Mouse (Mus musculus) cerebellum, adult 2 months (tissue): ENCODE measurements around the gene Me3.

Experiments
- CTCF ChIP-seq: fragments of 200-500 bp; IDR thresholded peaks from 2 replicates; pipeline ENCODE4 v1.5.1; 2011; ENCODE audit warnings: low read depth, mild to moderate bottlenecking, control low read depth, low read length, moderate library complexity, borderline replicate concordance; ENCODE audit not compliant: insufficient read depth
- POLR2A ChIP-seq: fragments of 200-500 bp; IDR thresholded peaks from 2 replicates; pipeline ENCODE4 v1.6.1; 2011; ENCODE audit warnings: low read length, control low read depth, borderline replicate concordance; ENCODE audit not compliant: insufficient read depth

DNA sequence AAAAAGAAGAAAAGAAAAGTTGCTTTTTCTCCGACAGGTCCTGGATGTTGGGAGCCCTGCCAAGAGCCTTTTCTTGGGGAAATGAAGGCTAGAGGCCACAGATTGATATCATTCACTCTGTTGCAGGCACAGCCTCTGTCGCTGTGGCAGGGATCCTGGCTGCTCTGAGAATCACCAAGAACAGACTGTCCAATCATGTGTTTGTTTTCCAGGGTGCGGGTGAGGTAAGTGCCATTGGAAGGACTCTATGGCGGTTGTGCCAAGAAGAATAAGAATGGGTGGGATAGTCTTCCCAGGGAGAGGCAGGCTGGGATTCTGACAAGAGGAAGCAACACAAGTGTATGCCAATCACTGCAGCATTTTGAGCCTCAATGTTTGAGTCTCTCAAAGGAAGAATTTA is 213.5 kb downstream of the Me3 start:
- TF ChIP-seq POLR2A: no peak
- no peak for TF ChIP-seq CTCF
